Mouse (Mus musculus) MEL (cell line): ENCODE measurements at regions not wholly inside any gene's neighbourhood (a gene's known extent, or its start where the extent isn't known, plus 50 kb on each side); places are given as distances from the start of the nearest gene placed in this dataset.

Experiments used
- DNase-seq: peaks from one replicate; pipeline ENCODE4 v3.0.0; 2011; ENCODE audit warnings: low read depth, low spot score
- H3K27ac ChIP-seq: 2 replicates; pipeline ENCODE4 v1.5.1; 2012; ENCODE audit warnings: low read depth, mild to moderate bottlenecking, control low read depth, low read length, moderate library complexity; ENCODE audit not compliant: control insufficient read depth
- H3K27me3 ChIP-seq, 2 experiments: fragments of 150-350 bp in 1 of 2; sonication (generic) in 1 of 2; 2 replicates each; pipeline ENCODE4 v1.6.1; 2012; ENCODE audit warnings: low read length in 2 of 2, mild to moderate bottlenecking in 2 of 2, improper control_type of control experiment in 1 of 2, moderate library complexity in 1 of 2; ENCODE audit not compliant: insufficient read depth in 2 of 2, control insufficient read depth in 1 of 2
- H3K36me3 ChIP-seq, 2 experiments: 2 replicates each; pipeline ENCODE4 v1.6.1; 2012 to 2014; ENCODE audit warnings: low read length in 2 of 2, improper control_type of control experiment in 1 of 2, inconsistent platforms in 1 of 2, mild to moderate bottlenecking in 1 of 2; ENCODE audit not compliant: insufficient read depth in 2 of 2, control insufficient read depth in 1 of 2
- H3K4me1 ChIP-seq, 2 experiments: fragments of 150-350 bp in 1 of 2; sonication (generic) in 1 of 2; 2 replicates each; pipeline ENCODE4 v1.6.1; 2012; ENCODE audit warnings: low read length in 2 of 2, improper control_type of control experiment in 1 of 2, mild to moderate bottlenecking in 1 of 2; ENCODE audit not compliant: insufficient read depth in 2 of 2, control insufficient read depth in 1 of 2
- H3K4me3 ChIP-seq, 2 experiments: fragments of 150-350 bp in 1 of 2; sonication (generic) in 1 of 2; 2 replicates each; pipeline ENCODE4 v1.5.1; 2012; ENCODE audit warnings: low read depth in 2 of 2, low read length in 2 of 2, mild to moderate bottlenecking in 2 of 2, moderate library complexity in 2 of 2, control low read depth in 1 of 2, improper control_type of control experiment in 1 of 2; ENCODE audit not compliant: control insufficient read depth in 1 of 2, insufficient read depth in 1 of 2
- H3K79me2 ChIP-seq: 2 replicates; pipeline ENCODE4 v1.6.1; 2012; ENCODE audit warnings: mild to moderate bottlenecking, low read length, moderate library complexity; ENCODE audit not compliant: control insufficient read depth, poor library complexity, insufficient read depth
- H3K9ac ChIP-seq: 2 replicates; pipeline ENCODE4 v1.6.1; 2012; ENCODE audit warnings: low read depth, mild to moderate bottlenecking, control low read depth, low read length, moderate library complexity; ENCODE audit not compliant: control insufficient read depth, poor library complexity, severe bottlenecking
- H3K9me3 ChIP-seq: fragments of 150-350 bp; sonication (generic); replicated peaks from 2 replicates; pipeline ENCODE4 v1.6.1; 2012; ENCODE audit warnings: mild to moderate bottlenecking, low read length, improper control_type of control experiment, moderate library complexity; ENCODE audit not compliant: insufficient read depth
- BHLHE40 ChIP-seq: IDR thresholded peaks from 2 replicates; pipeline ENCODE4 v1.6.1; 2012; ENCODE audit warnings: low read depth, mild to moderate bottlenecking, inconsistent platforms, low read length, improper control_type of control experiment, borderline replicate concordance
- CHD2 ChIP-seq: IDR thresholded peaks from 2 replicates; pipeline ENCODE4 v1.6.1; 2011; ENCODE audit warnings: low read length, improper control_type of control experiment
- CTCF ChIP-seq, 3 experiments: IDR thresholded peaks in 2 of 3; conservative IDR thresholded peaks in 1 of 3; 2 replicates each; pipeline ENCODE4 v1.5.1; 2011 to 2012; ENCODE audit warnings: low read length in 3 of 3, low read depth in 2 of 3, mild to moderate bottlenecking in 2 of 3, improper control_type of control experiment in 1 of 3, inconsistent platforms in 1 of 3, mixed read lengths in 1 of 3, moderate library complexity in 1 of 3; ENCODE audit not compliant: control insufficient read depth in 1 of 3, insufficient read depth in 1 of 3, poor library complexity in 1 of 3, severe bottlenecking in 1 of 3
- ELF1 ChIP-seq: IDR thresholded peaks from 2 replicates; pipeline ENCODE4 v1.6.1; 2014; ENCODE audit warnings: low read depth, mild to moderate bottlenecking, inconsistent platforms, low read length, improper control_type of control experiment, moderate library complexity
- EP300 ChIP-seq, 2 experiments: IDR thresholded peaks; 2 replicates each; pipeline ENCODE4 v1.6.1; 2011; ENCODE audit warnings: improper control_type of control experiment in 2 of 2, low read length in 2 of 2, low read depth in 1 of 2, mild to moderate bottlenecking in 1 of 2
- ETS1 ChIP-seq: IDR thresholded peaks from 2 replicates; pipeline ENCODE4 v1.6.1; 2012; ENCODE audit warnings: low read depth, mild to moderate bottlenecking, inconsistent platforms, low read length, improper control_type of control experiment, moderate library complexity
- GATA1 ChIP-seq: IDR thresholded peaks from 2 replicates; pipeline ENCODE4 v1.6.1; 2011; ENCODE audit warnings: low read depth, low read length, improper control_type of control experiment
- HCFC1 ChIP-seq: IDR thresholded peaks from 2 replicates; pipeline ENCODE4 v1.6.1; 2012; ENCODE audit warnings: low read depth, mild to moderate bottlenecking, inconsistent platforms, low read length, improper control_type of control experiment, moderate library complexity
- JUND ChIP-seq: IDR thresholded peaks from 2 replicates; pipeline ENCODE4 v1.6.1; 2011; ENCODE audit warnings: low read depth, mild to moderate bottlenecking, improper control_type of control experiment, low read length
- MAZ ChIP-seq: IDR thresholded peaks from 2 replicates; pipeline ENCODE4 v1.6.1; 2012; ENCODE audit warnings: low read depth, mild to moderate bottlenecking, inconsistent platforms, low read length, improper control_type of control experiment
- MEF2A ChIP-seq: IDR thresholded peaks from 2 replicates; pipeline ENCODE4 v1.6.1; 2014; ENCODE audit warnings: low read depth, mild to moderate bottlenecking, inconsistent platforms, low read length, improper control_type of control experiment; ENCODE audit not compliant: poor library complexity, insufficient replicate concordance, severe bottlenecking; ENCODE audit errors: extremely low read depth
- MYC ChIP-seq: IDR thresholded peaks from 2 replicates; pipeline ENCODE4 v1.6.1; 2011; ENCODE audit warnings: low read depth, mild to moderate bottlenecking, low read length, improper control_type of control experiment, moderate library complexity
- NRF1 ChIP-seq: IDR thresholded peaks from 2 replicates; pipeline ENCODE4 v1.6.1; 2014; ENCODE audit warnings: low read depth, mild to moderate bottlenecking, inconsistent platforms, low read length, improper control_type of control experiment, moderate library complexity; ENCODE audit not compliant: poor library complexity, insufficient read depth, severe bottlenecking
- POLR2AphosphoS5 ChIP-seq: IDR thresholded peaks from 2 replicates; pipeline ENCODE4 v1.6.1; 2012; ENCODE audit warnings: low read depth, borderline replicate concordance, mild to moderate bottlenecking, inconsistent platforms, low read length, moderate library complexity, mixed read lengths
- RAD21 ChIP-seq: IDR thresholded peaks from 2 replicates; pipeline ENCODE4 v1.6.1; 2011; ENCODE audit warnings: mild to moderate bottlenecking, low read depth, low read length, improper control_type of control experiment
- RCOR1 ChIP-seq: IDR thresholded peaks from 2 replicates; pipeline ENCODE4 v1.6.1; 2012; ENCODE audit warnings: low read depth, mild to moderate bottlenecking, inconsistent platforms, low read length, improper control_type of control experiment
- SIN3A ChIP-seq: IDR thresholded peaks from 2 replicates; pipeline ENCODE4 v1.6.1; 2012; ENCODE audit warnings: low read length, improper control_type of control experiment, inconsistent platforms
- SMC3 ChIP-seq: IDR thresholded peaks from 2 replicates; pipeline ENCODE4 v1.6.1; 2011; ENCODE audit warnings: low read depth, low read length, improper control_type of control experiment
- TAL1 ChIP-seq: IDR thresholded peaks from 2 replicates; pipeline ENCODE4 v1.6.1; 2012; ENCODE audit warnings: mild to moderate bottlenecking, inconsistent platforms, low read length, moderate library complexity, mixed read lengths
- TBP ChIP-seq: IDR thresholded peaks from 2 replicates; pipeline ENCODE4 v1.8.0; 2011; ENCODE audit warnings: low read depth, low read length, improper control_type of control experiment
- UBTF ChIP-seq: IDR thresholded peaks from 2 replicates; pipeline ENCODE4 v1.6.1; 2012; ENCODE audit warnings: low read depth, mild to moderate bottlenecking, inconsistent platforms, low read length, improper control_type of control experiment, moderate library complexity, borderline replicate concordance; ENCODE audit not compliant: insufficient read depth
- USF1 ChIP-seq: IDR thresholded peaks from 2 replicates; pipeline ENCODE4 v1.6.1; 2014; ENCODE audit warnings: low read depth, mild to moderate bottlenecking, inconsistent platforms, low read length, improper control_type of control experiment, moderate library complexity
- ZC3H11A ChIP-seq: IDR thresholded peaks from 2 replicates; pipeline ENCODE4 v1.6.1; 2012; ENCODE audit warnings: low read depth, mild to moderate bottlenecking, inconsistent platforms, low read length, improper control_type of control experiment
- ZNF384 ChIP-seq: IDR thresholded peaks from 2 replicates; pipeline ENCODE4 v1.6.1; 2012; ENCODE audit warnings: low read depth, mild to moderate bottlenecking, inconsistent platforms, low read length, improper control_type of control experiment

GRCm38 (mm10) chr2:128393921-128394320, 197.1 kb upstream of the Spdye4c start:
- Histone ChIP-seq H3K9ac (peak overlapping the region; percentile 35), H3K4me1 (peaks cover 2 to 17% of the 10 kb centered on the region in 2 experiments; a peak in 3 of 4 replicates), H3K9me3 (no peaks in the 10 kb centered on the region), H3K36me3 (peaks cover 0 to 14% of the 10 kb centered on the region in 2 experiments; a peak in 2 of 4 replicates), H3K27ac (no peak overlapping the region), H3K27me3 (no peaks in the 10 kb centered on the region), H3K79me2 (no peaks in the 10 kb centered on the region; the same call in 1 of the 2 replicates), H3K4me3 (no peak overlapping the region; a peak in 1 of 4 replicates)
- TF ChIP-seq NRF1 (no peak), GATA1 (peak; percentile 14; the same call in 1 of the 2 replicates), JUND (no peak), EP300 (IDR thresholded peaks at IDR 0.05; ENCODE audit: low read depth in 1 of 2, low read length in 2 of 2) (peak in 1 of 2 experiments; percentile 34; a peak in 1 of 4 replicates), RCOR1 (peak; percentile 78)
- DNase-seq: no peak

- TF ChIP-seq HCFC1: 0 out of 2 replicates have a peak, but pooled peaks have one; percentile 2
- TF ChIP-seq BHLHE40: no peak
- peaks cover 0 to 7% of the 10 kb centered on the region in 2 experiments; a peak in 2 of 4 replicates for H3K36me3 ChIP-seq
- H3K27me3 ChIP-seq: no peaks in the 10 kb centered on the region
- H3K4me3 ChIP-seq: no peak overlapping the region
- no peaks in the 10 kb centered on the region for H3K9me3 ChIP-seq
- peak; percentile 26 for DNase-seq
- no peaks in the 10 kb centered on the region; the same call in 1 of the 2 replicates for H3K79me2 ChIP-seq
- no peak overlapping the region for H3K27ac ChIP-seq
- no peak overlapping the region for H3K9ac ChIP-seq
- peaks cover 0 to 14% of the 10 kb centered on the region in 2 experiments; a peak in 1 of 4 replicates for H3K4me1 ChIP-seq
Observed at GRCm38 (mm10) chr2:128395308-128396007, 195.6 kb upstream of the Spdye4c start.

GRCm38 (mm10) chr2:128396008-128396346, 195.0 kb upstream of the Spdye4c start:
- peak; percentile 89 for DNase-seq
- Histone ChIP-seq H3K9me3 (no peaks in the 10 kb centered on the region), H3K36me3 (peaks cover 0 to 7% of the 10 kb centered on the region in 2 experiments; a peak in 2 of 4 replicates), H3K4me1 (peaks cover 0 to 14% of the 10 kb centered on the region in 2 experiments; a peak in 1 of 4 replicates), H3K9ac (no peak overlapping the region), H3K79me2 (no peaks in the 10 kb centered on the region; the same call in 1 of the 2 replicates), H3K4me3 (no peak overlapping the region), H3K27ac (no peak overlapping the region), H3K27me3 (no peaks in the 10 kb centered on the region)
- TF ChIP-seq RAD21: peak; percentile 97
- TF ChIP-seq TBP: no peak
- peak; percentile 96 for TF ChIP-seq ZC3H11A
- TF ChIP-seq ZNF384: peak; percentile 95
- 0 out of 2 replicates have a peak, but pooled peaks have one; percentile 49 for TF ChIP-seq ELF1
- peak; percentile 39 to 42; a peak in 3 of 4 replicates for TF ChIP-seq EP300 (IDR thresholded peaks at IDR 0.05; ENCODE audit: low read depth in 1 of 2, low read length in 2 of 2)
- peak; percentile 42; the same call in 1 of the 2 replicates for TF ChIP-seq MYC
- TF ChIP-seq TAL1: no peak
- peak; percentile 75 for TF ChIP-seq SIN3A
- peak; percentile 39; the same call in 1 of the 2 replicates for TF ChIP-seq MAZ
- no peak; the same call in 1 of the 2 replicates for TF ChIP-seq HCFC1
- no peak for TF ChIP-seq USF1
- TF ChIP-seq UBTF: no peak
- TF ChIP-seq CHD2: no peak
- TF ChIP-seq SMC3: peak; percentile 92
- no peak for TF ChIP-seq MEF2A
- no peak for TF ChIP-seq POLR2AphosphoS5
- peak; percentile 77 to 95 (median 92) for TF ChIP-seq CTCF (IDR thresholded peaks at IDR 0.05 in 2 of 3, conservative IDR thresholded peaks at IDR 0.05 in 1 of 3; ENCODE audit: control insufficient read depth in 1 of 3, insufficient read depth in 1 of 3, low read depth in 2 of 3, low read length in 3 of 3, poor library complexity in 1 of 3, severe bottlenecking in 1 of 3)
- TF ChIP-seq ETS1: no peak
